Mouse (Mus musculus): ENCODE results near the gene Edn3.

Edn3 gene

GRCm38 (mm10) chr2:174796998-174797397, 36.6 kb downstream of the Edn3 start:
- DNase-seq (ENCODE audit: low spot score), result no peak

GRCm38 (mm10) chr2:174797495-174798068, 37.2 kb downstream of the Edn3 start:
- no peak for DNase-seq (ENCODE audit: low spot score)

- DNase-seq (ENCODE audit: low spot score), result no peak
Observed at GRCm38 (mm10) chr2:174802453-174802852, 42.0 kb downstream of the Edn3 start.

GRCm38 (mm10) chr2:174803661-174804060, 43.2 kb downstream of the Edn3 start:
- no peak for DNase-seq (ENCODE audit: low spot score)

GRCm38 (mm10) chr2:174807900-174808299, 47.5 kb downstream of the Edn3 start:
- no peak for DNase-seq (ENCODE audit: low spot score)

GRCm38 (mm10) chr2:174809296-174809695, 48.9 kb downstream of the Edn3 start:
- DNase-seq (ENCODE audit: low spot score), result no peak

- DNase-seq (ENCODE audit: low spot score), result no peak
Observed at GRCm38 (mm10) chr2:174813306-174813705, 52.9 kb downstream of the Edn3 start.

- DNase-seq (ENCODE audit: low spot score), result no peak
Observed at GRCm38 (mm10) chr2:174816163-174816562, 55.7 kb downstream of the Edn3 start.

GRCm38 (mm10) chr2:174820286-174820685, 59.9 kb downstream of the Edn3 start:
- no peak for DNase-seq (ENCODE audit: low spot score)

GRCm38 (mm10) chr2:174827829-174828228, 67.4 kb downstream of the Edn3 start:
- no peak for DNase-seq (ENCODE audit: low spot score)

GRCm38 (mm10) chr2:174833608-174834007, 73.2 kb downstream of the Edn3 start:
- DNase-seq (ENCODE audit: low spot score), result no peak
